Mouse (Mus musculus): ENCODE measurements around the gene Tfdp2.

DNA sequence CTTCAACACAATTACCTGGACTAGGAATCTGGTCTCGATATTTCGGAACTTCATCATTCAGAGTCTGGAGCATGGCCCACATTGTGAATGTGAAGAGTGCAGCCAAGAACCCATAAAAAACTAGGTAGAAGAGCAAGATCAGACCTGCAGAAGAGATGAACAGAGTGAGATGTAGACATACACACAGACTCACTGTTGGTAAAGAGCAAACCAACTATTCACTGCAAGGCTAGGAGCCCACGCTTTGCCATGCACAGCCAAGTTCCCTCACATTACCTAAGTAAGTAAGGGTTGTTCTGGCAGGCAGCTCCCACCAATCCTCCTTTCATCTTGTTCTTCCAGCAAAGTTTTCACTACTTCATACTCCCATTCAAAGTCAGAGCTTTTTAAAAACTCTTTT is 149.7 kb downstream of the Tfdp2 start:
- TF ChIP-seq GATA1 (IDR thresholded peaks at IDR 0.05; ENCODE audit: borderline replicate concordance, low read length) (no peak), FLI1 (IDR thresholded peaks at IDR 0.05; ENCODE audit: low read length) (no peak)
